Mouse (Mus musculus): ENCODE data around the gene Phb2.

GRCm38 (mm10) chr6:124679486-124679885 lies 32.6 kb upstream of the Phb2 start:
- no peak for TF ChIP-seq CTCF (IDR thresholded peaks at IDR 0.05; ENCODE audit: borderline replicate concordance, insufficient read depth, low read depth, low read length)
- TF ChIP-seq POLR2A (IDR thresholded peaks at IDR 0.05; ENCODE audit: borderline replicate concordance, insufficient read depth, low read length), result no peak

Data from cerebellum, adult 2 months (tissue).